Comparison of ENCODE assay signal across 8 mouse cellular contexts in genomic region chr6:116980349-116980995, GRCm38 (mm10).
DNase-seq lines count a peak whose midpoint lies in the region; ATAC-seq lines count a peak whose summit lies in the region.
"Had no signal": no experiment of that assay in that cellular context is flagged by ENCODE, and none has a peak within 500 bp of the region (broad histone marks: within the 10 kb centered on the region; RNA-seq: fewer than 3 reads in every experiment).

No protein-coding gene starts in this region.

- 2% methylated on average over 10 of the region's 10 CpGs for WGBS in embryonic facial prominence, embryonic 13.5 days
- WGBS in limb, embryonic 15.5 days = 3% methylated on average over 10 of the region's 10 CpGs

- peak; percentile 69; the same call in 1 of the 2 replicates for ATAC-seq in embryonic facial prominence, embryonic 13.5 days (ENCODE audit: insufficient number of reproducible peaks, insufficient read depth, low FRiP score, low TSS enrichment, low read depth)
- peak; percentile 52; the same call in 1 of the 2 replicates for ATAC-seq in limb, embryonic 15.5 days (ENCODE audit: insufficient number of reproducible peaks, low FRiP score, low TSS enrichment, low read depth)

- intact Hi-C loops in heart, postnatal 10 days (cut with DNase I) = no loop called here

- no peak overlapping the region for H3K9ac ChIP-seq in embryonic facial prominence, embryonic 13.5 days
- no peak overlapping the region for H3K9ac ChIP-seq in limb, embryonic 15.5 days

- peak overlapping the region; percentile 47 for H3K4me2 ChIP-seq in embryonic facial prominence, embryonic 13.5 days
- peak overlapping the region; percentile 31 for H3K4me2 ChIP-seq in limb, embryonic 15.5 days

- no peaks in the 10 kb centered on the region for H3K9me3 ChIP-seq in embryonic facial prominence, embryonic 13.5 days
- no peaks in the 10 kb centered on the region for H3K9me3 ChIP-seq in limb, embryonic 15.5 days

- peak overlapping the region; percentile 78 for H3K27ac ChIP-seq in embryonic facial prominence, embryonic 13.5 days
- peak overlapping the region; percentile 73 for H3K27ac ChIP-seq in limb, embryonic 15.5 days
- H3K27ac ChIP-seq: macrophage had no signal

- no peak overlapping the region for H3K4me3 ChIP-seq in embryonic facial prominence, embryonic 13.5 days
- H3K4me3 ChIP-seq in limb, embryonic 15.5 days = no peak overlapping the region

- no peaks in the 10 kb centered on the region for H3K27me3 ChIP-seq in embryonic facial prominence, embryonic 13.5 days
- no peaks in the 10 kb centered on the region for H3K27me3 ChIP-seq in limb, embryonic 15.5 days

- peak; percentile 8 for DNase-seq in ovary, postnatal 36 days (ENCODE audit: low spot score)
- DNase-seq in ovary, postnatal 10 days (ENCODE audit: low spot score) = no peak
- DNase-seq in heart, postnatal 10 days = peak; percentile 47 to 63
- no peak for DNase-seq in thymus, postnatal 0 days (ENCODE audit: low spot score)
- no peak for DNase-seq in urinary bladder, postnatal 4 days (ENCODE audit: low spot score in 2 of 2)

- H3K36me3 ChIP-seq in embryonic facial prominence, embryonic 13.5 days = no peaks in the 10 kb centered on the region
- H3K36me3 ChIP-seq in limb, embryonic 15.5 days = no peaks in the 10 kb centered on the region

- peaks cover 13% of the 10 kb centered on the region for H3K4me1 ChIP-seq in embryonic facial prominence, embryonic 13.5 days
- peaks cover 16% of the 10 kb centered on the region for H3K4me1 ChIP-seq in limb, embryonic 15.5 days

Comparison
In these comparisons a context has a peak if more than half of its experiments do, and no peak if none do; other contexts are left out.
1. DNase-seq: peak in ovary, postnatal 36 days (single experiment) and heart, postnatal 10 days (2 of 2); none in ovary, postnatal 10 days (single experiment), thymus, postnatal 0 days (single experiment) and urinary bladder, postnatal 4 days (0 of 2).